Mouse (Mus musculus) lung, embryonic 16.5 days (tissue): Measurements from ENCODE around the gene Wfikkn1. TPM values are rescaled to one million over a fixed set of nuclear protein-coding genes. Genes with fewer than 3 reads are reported as not detected.

Experiments used
- ATAC-seq: fragments of 200-750 bp; cut with Nextera tagmentation; 2 replicates; pipeline ENCODE4 v1.8.0; 2017; ENCODE audit warnings: low read depth, mild to moderate bottlenecking, moderate library complexity
- H3K27ac ChIP-seq: fragments of 300-500 bp; sonication (generic); 2 replicates; pipeline ENCODE4 v1.5.1; 2014; ENCODE audit warnings: mild to moderate bottlenecking, control low read depth, low read length
- H3K27me3 ChIP-seq: fragments of 300-500 bp; sonication (generic); 2 replicates; pipeline ENCODE4 v1.6.1; 2014; ENCODE audit warnings: low read depth, low read length, mixed read lengths; ENCODE audit not compliant: control insufficient read depth, insufficient read depth
- H3K36me3 ChIP-seq: fragments of 300-500 bp; sonication (generic); 2 replicates; pipeline ENCODE4 v1.6.1; 2014; ENCODE audit warnings: low read length; ENCODE audit not compliant: control insufficient read depth, insufficient read depth
- H3K4me1 ChIP-seq: fragments of 300-500 bp; sonication (generic); replicated peaks from 2 replicates; pipeline ENCODE4 v1.6.1; 2014; ENCODE audit warnings: low read length, mixed read lengths; ENCODE audit not compliant: control insufficient read depth, insufficient read depth
- H3K4me2 ChIP-seq: fragments of 300-500 bp; sonication (generic); 2 replicates; pipeline ENCODE4 v1.6.1; 2014; ENCODE audit warnings: low read depth, low read length, control low read depth
- H3K4me3 ChIP-seq: fragments of 300-500 bp; sonication (generic); 2 replicates; pipeline ENCODE4 v1.5.1; 2014; ENCODE audit warnings: mild to moderate bottlenecking, low read length, control low read depth
- H3K9ac ChIP-seq: fragments of 300-500 bp; sonication (generic); 2 replicates; pipeline ENCODE4 v1.6.1; 2014; ENCODE audit warnings: low read length, control low read depth
- H3K9me3 ChIP-seq: fragments of 300-500 bp; sonication (generic); 2 replicates; pipeline ENCODE4 v1.6.1; 2016; ENCODE audit warnings: low read length; ENCODE audit not compliant: control insufficient read depth
- WGBS: fragments of 180-500 bp; shearing (Covaris S2); extraction: QIAGEN DNeasy Blood & Tissue Kit; methylation state at CpG from one replicate; pipeline ENCODE4 v1.1.7; 2014; 5-methylcytosine and 5-hydroxymethylcytosine counted together
- polyA plus RNA-seq: library from polyadenylated mRNA; unstranded; fragments of >200 nt; fragmentation: Nextera tagmentation; extraction: Ambion mirVana; gene quantifications from 2 replicates; pipeline ENCODE4 v1.2.1, GENCODE M21; 2015

Gene Wfikkn1
- polyA plus RNA-seq, 1 experiment from 2014 or later = 0.43 TPM

GRCm38 (mm10) chr17:25888837-25889236 lies 8.2 kb upstream of the Wfikkn1 start:
- Histone ChIP-seq H3K4me2 (no peak overlapping the region), H3K9ac (no peak overlapping the region), H3K27ac (no peak overlapping the region), H3K9me3 (no peaks in the 10 kb centered on the region), H3K27me3 (no peaks in the 10 kb centered on the region), H3K4me3 (no peak overlapping the region), H3K4me1 (no peaks in the 10 kb centered on the region; the same call in 1 of the 2 replicates), H3K36me3 (peaks cover 5% of the 10 kb centered on the region; the same call in 1 of the 2 replicates)
- 90% methylated on average over 3 of the region's 3 CpGs for WGBS
- ATAC-seq = no peak

- Histone ChIP-seq H3K9me3 (no peaks in the 10 kb centered on the region), H3K4me3 (no peak overlapping the region), H3K4me2 (no peak overlapping the region), H3K9ac (no peak overlapping the region), H3K4me1 (no peaks in the 10 kb centered on the region; the same call in 1 of the 2 replicates), H3K36me3 (peaks cover 11% of the 10 kb centered on the region; the same call in 1 of the 2 replicates), H3K27me3 (no peaks in the 10 kb centered on the region), H3K27ac (0 out of 2 replicates have a peak overlapping the region, but pooled peaks have one; percentile 12)
- WGBS = 58% methylated on average over 10 of the region's 10 CpGs
- peak; percentile 51 for ATAC-seq
Measured at GRCm38 (mm10) chr17:25887467-25887866, 6.8 kb upstream of the Wfikkn1 start.

GRCm38 (mm10) chr17:25886806-25887205 lies 6.1 kb upstream of the Wfikkn1 start:
- H3K36me3 ChIP-seq = peaks cover 12% of the 10 kb centered on the region; the same call in 1 of the 2 replicates
- ATAC-seq = no peak

GRCm38 (mm10) chr17:25885636-25886035 lies 5.0 kb upstream of the Wfikkn1 start:
- H3K4me3 ChIP-seq = no peak overlapping the region
- no peak overlapping the region for H3K9ac ChIP-seq
- H3K4me2 ChIP-seq = no peak overlapping the region
- no peak overlapping the region for H3K27ac ChIP-seq
- no peak for ATAC-seq
- H3K27me3 ChIP-seq = no peaks in the 10 kb centered on the region
- no peaks in the 10 kb centered on the region for H3K9me3 ChIP-seq
- WGBS = 76% methylated on average over 4 of the region's 4 CpGs
- H3K36me3 ChIP-seq = peaks cover 12% of the 10 kb centered on the region; the same call in 1 of the 2 replicates
- H3K4me1 ChIP-seq = no peaks in the 10 kb centered on the region; the same call in 1 of the 2 replicates

More at GRCm38 (mm10) chr17:25886806-25887205, 6.1 kb upstream of the Wfikkn1 start:
- H3K4me2 ChIP-seq = no peak overlapping the region
- no peaks in the 10 kb centered on the region for H3K27me3 ChIP-seq
- no peak overlapping the region for H3K9ac ChIP-seq
- H3K27ac ChIP-seq = no peak overlapping the region
- H3K4me1 ChIP-seq = no peaks in the 10 kb centered on the region; the same call in 1 of the 2 replicates
- no peak overlapping the region for H3K4me3 ChIP-seq
- H3K9me3 ChIP-seq = no peaks in the 10 kb centered on the region

GRCm38 (mm10) chr17:25883824-25884223 lies 3.2 kb upstream of the Wfikkn1 start:
- no peak overlapping the region for H3K4me2 ChIP-seq
- no peaks in the 10 kb centered on the region for H3K9me3 ChIP-seq
- H3K27ac ChIP-seq = no peak overlapping the region
- 90% methylated on average over 3 of the region's 3 CpGs for WGBS
- no peak for ATAC-seq
- H3K27me3 ChIP-seq = no peaks in the 10 kb centered on the region
- no peaks in the 10 kb centered on the region; the same call in 1 of the 2 replicates for H3K4me1 ChIP-seq
- peaks cover 14% of the 10 kb centered on the region; the same call in 1 of the 2 replicates for H3K36me3 ChIP-seq
- H3K4me3 ChIP-seq = no peak overlapping the region
- no peak overlapping the region for H3K9ac ChIP-seq

- H3K4me3 ChIP-seq = no peak overlapping the region
- peaks cover 12% of the 10 kb centered on the region; the same call in 1 of the 2 replicates for H3K36me3 ChIP-seq
- H3K9me3 ChIP-seq = no peaks in the 10 kb centered on the region
- no peak for ATAC-seq
- H3K4me2 ChIP-seq = no peak overlapping the region
- no peaks in the 10 kb centered on the region for H3K27me3 ChIP-seq
- H3K4me1 ChIP-seq = no peaks in the 10 kb centered on the region; the same call in 1 of the 2 replicates
- WGBS = 88% methylated on average over 8 of the region's 8 CpGs
- no peak overlapping the region for H3K9ac ChIP-seq
- H3K27ac ChIP-seq = no peak overlapping the region
Measured at GRCm38 (mm10) chr17:25883268-25883667, 2.6 kb upstream of the Wfikkn1 start.

- H3K27me3 ChIP-seq = no peaks in the 10 kb centered on the region
- WGBS = 45% methylated on average over 5 of the region's 5 CpGs
- H3K9ac ChIP-seq = no peak overlapping the region
- no peak overlapping the region for H3K4me3 ChIP-seq
- no peak overlapping the region for H3K27ac ChIP-seq
- no peaks in the 10 kb centered on the region for H3K9me3 ChIP-seq
- no peak for ATAC-seq
- no peaks in the 10 kb centered on the region for H3K4me1 ChIP-seq
- peaks cover 12% of the 10 kb centered on the region; the same call in 1 of the 2 replicates for H3K36me3 ChIP-seq
- H3K4me2 ChIP-seq = no peak overlapping the region
Measured at GRCm38 (mm10) chr17:25882306-25882705, 1.6 kb upstream of the Wfikkn1 start.

- peaks cover 12% of the 10 kb centered on the region; the same call in 1 of the 2 replicates for H3K36me3 ChIP-seq
- no peak overlapping the region for H3K27ac ChIP-seq
- ATAC-seq = no peak
- no peak overlapping the region for H3K4me3 ChIP-seq
- WGBS = 36% methylated on average over 4 of the region's 4 CpGs
- H3K9me3 ChIP-seq = no peaks in the 10 kb centered on the region
- no peak overlapping the region for H3K4me2 ChIP-seq
- no peaks in the 10 kb centered on the region for H3K27me3 ChIP-seq
- no peak overlapping the region; the same call in 1 of the 2 replicates for H3K9ac ChIP-seq
- peaks cover 3% of the 10 kb centered on the region; the same call in 1 of the 2 replicates for H3K4me1 ChIP-seq
Measured at GRCm38 (mm10) chr17:25881691-25882090, 1.0 kb upstream of the Wfikkn1 start.

- no peak overlapping the region for H3K4me3 ChIP-seq
- H3K9me3 ChIP-seq = no peaks in the 10 kb centered on the region
- peaks cover 9% of the 10 kb centered on the region for H3K4me1 ChIP-seq
- no peak overlapping the region for H3K4me2 ChIP-seq
- no peaks in the 10 kb centered on the region for H3K27me3 ChIP-seq
- ATAC-seq = no peak
- H3K36me3 ChIP-seq = peaks cover 12% of the 10 kb centered on the region; the same call in 1 of the 2 replicates
- peak overlapping the region; percentile 4; the same call in 1 of the 2 replicates for H3K9ac ChIP-seq
- H3K27ac ChIP-seq = no peak overlapping the region
- 15% methylated on average over 5 of the region's 5 CpGs for WGBS
Measured at GRCm38 (mm10) chr17:25880913-25881641, 419 bp upstream of the Wfikkn1 start.
